ENCODE assay signal across 32 mouse cellular contexts in genomic region chr11:120600716-120601115, GRCm38 (mm10). TPM values are rescaled to one million over a fixed set of nuclear protein-coding genes. Genes with fewer than 3 reads are reported as not detected.
DNase-seq lines count a peak whose midpoint lies in the region; ATAC-seq and TF ChIP-seq lines count a peak whose summit lies in the region.
"Had no signal": no experiment of that assay in that cellular context is flagged by ENCODE, and none has a peak within 500 bp of the region (broad histone marks: within the 10 kb centered on the region; RNA-seq: fewer than 3 reads in every experiment).

No protein-coding gene starts in this region.

- no peak for TF ChIP-seq CTCF in cerebellum, adult 2 months (IDR thresholded peaks at IDR 0.05; ENCODE audit: borderline replicate concordance, insufficient read depth, low read depth, low read length)
- TF ChIP-seq CTCF in lung, postnatal 0 days (IDR thresholded peaks at IDR 0.05) = no peak

- no peak for TF ChIP-seq POLR2A in cerebellum, adult 2 months (IDR thresholded peaks at IDR 0.05; ENCODE audit: borderline replicate concordance, insufficient read depth, low read length)

- DNase-seq in kidney, adult 11 months = no peak
- peak; percentile 87 for DNase-seq in thymus, postnatal 0 days (ENCODE audit: low spot score)
- DNase-seq in thymus, postnatal 10 days (ENCODE audit: low spot score in 2 of 2) = no peak
- peak; percentile 72 for DNase-seq in induced T-regulatory cell, adult 2 months (ENCODE audit: low read depth)
- DNase-seq in cerebellum, adult 2 months = no peak
- DNase-seq in lung, postnatal 0 days (ENCODE audit: low spot score) = no peak
- DNase-seq: adrenal gland, adult 8-10 months; cerebellum, adult 9-10 months; cerebellum, postnatal 36 days; embryo, embryonic 11 days; gastrocnemius, adult 2 months; gastrocnemius, postnatal 36 days; heart, adult 18-20 months; heart, postnatal 36 days; kidney, adult 18-20 months; kidney, postnatal 36 days; left cerebral cortex, postnatal 4 days; lung, adult 2 months; lung, postnatal 14 days; midbrain, embryonic 14.5 days; retina, postnatal 1 day; right cerebral cortex, postnatal 14 days had no signal

- WGBS in kidney, embryonic 14.5 days = 95% methylated on average over 3 of the region's 3 CpGs
- WGBS in cerebellum, adult 2 months = 95% methylated on average over 3 of the region's 3 CpGs
- WGBS in lung, postnatal 0 days = 93% methylated on average over 3 of the region's 3 CpGs

- ATAC-seq in kidney, embryonic 14.5 days (ENCODE audit: low FRiP score, low TSS enrichment) = no peak
- ATAC-seq in lung, postnatal 0 days = no peak
- ATAC-seq: forebrain, embryonic 15.5 days had no signal

- peak overlapping the region; percentile 7; the same call in 1 of the 2 replicates for H3K9ac ChIP-seq in kidney, embryonic 14.5 days (ENCODE audit: low read depth, low read length)
- H3K9ac ChIP-seq in lung, postnatal 0 days (replicated peaks; ENCODE audit: low read depth) = no peak overlapping the region
- H3K9ac ChIP-seq: forebrain, embryonic 15.5 days; hindbrain, embryonic 13.5 days; neural tube, embryonic 15.5 days; stomach, embryonic 15.5 days had no signal

- TF ChIP-seq EP300 in lung, postnatal 0 days (IDR thresholded peaks at IDR 0.05) = no peak

- H3K27me3 ChIP-seq in kidney, embryonic 14.5 days (ENCODE audit: control insufficient read depth, insufficient read depth, low read length) = no peaks in the 10 kb centered on the region
- H3K27me3 ChIP-seq in cerebellum, adult 2 months (ENCODE audit: control insufficient read depth, insufficient read depth, low read length) = no peaks in the 10 kb centered on the region
- H3K27me3 ChIP-seq in lung, postnatal 0 days (replicated peaks; ENCODE audit: insufficient read depth, low read length) = no peaks in the 10 kb centered on the region
- H3K27me3 ChIP-seq: embryonic facial prominence, embryonic 13.5 days; forebrain, embryonic 15.5 days; hindbrain, embryonic 13.5 days; neural tube, embryonic 15.5 days; stomach, embryonic 15.5 days had no signal

- H3K4me2 ChIP-seq in kidney, embryonic 14.5 days (replicated peaks; ENCODE audit: low read depth, low read length) = no peak overlapping the region
- no peak overlapping the region for H3K4me2 ChIP-seq in lung, postnatal 0 days (replicated peaks; ENCODE audit: low read depth, low read length)
- H3K4me2 ChIP-seq: embryonic facial prominence, embryonic 13.5 days; forebrain, embryonic 15.5 days; heart, embryonic 11.5 days; hindbrain, embryonic 13.5 days; neural tube, embryonic 15.5 days; stomach, embryonic 15.5 days had no signal

- H3K4me1 ChIP-seq in kidney, embryonic 14.5 days (ENCODE audit: control insufficient read depth, insufficient read depth, low read length) = peaks cover 22% of the 10 kb centered on the region
- peaks cover 12% of the 10 kb centered on the region for H3K4me1 ChIP-seq in cerebellum, adult 2 months (ENCODE audit: control insufficient read depth, insufficient read depth, low read length)
- H3K4me1 ChIP-seq in lung, postnatal 0 days (ENCODE audit: insufficient read depth, low read depth, low read length) = peaks cover 12% of the 10 kb centered on the region; the same call in 1 of the 2 replicates

- H3K4me3 ChIP-seq in kidney, embryonic 14.5 days (ENCODE audit: low read length) = no peak overlapping the region
- H3K4me3 ChIP-seq in cerebellum, adult 2 months (replicated peaks; ENCODE audit: insufficient read depth, low read depth, low read length) = no peak overlapping the region
- H3K4me3 ChIP-seq in lung, postnatal 0 days (ENCODE audit: low read depth, low read length) = no peak overlapping the region
- H3K4me3 ChIP-seq: embryonic facial prominence, embryonic 13.5 days; forebrain, embryonic 10.5 days; forebrain, embryonic 15.5 days; gastrocnemius, adult 2 months; hindbrain, embryonic 13.5 days; layer of hippocampus, adult 2 months; neural tube, embryonic 15.5 days; stomach, embryonic 15.5 days had no signal

- no peaks in the 10 kb centered on the region for H3K9me3 ChIP-seq in kidney, embryonic 14.5 days (ENCODE audit: control insufficient read depth, low read length)
- no peaks in the 10 kb centered on the region for H3K9me3 ChIP-seq in lung, postnatal 0 days (ENCODE audit: low read length)
- H3K9me3 ChIP-seq: embryonic facial prominence, embryonic 13.5 days; forebrain, embryonic 10.5 days; forebrain, embryonic 15.5 days; hindbrain, embryonic 13.5 days; neural tube, embryonic 15.5 days; stomach, embryonic 15.5 days had no signal

- H3K36me3 ChIP-seq in kidney, embryonic 14.5 days (ENCODE audit: control insufficient read depth, insufficient read depth, low read length) = peaks cover 61% of the 10 kb centered on the region
- H3K36me3 ChIP-seq in lung, postnatal 0 days (ENCODE audit: insufficient read depth, low read length) = 0 out of 2 replicates have a peak, but pooled peaks cover 7% of the 10 kb centered on the region

- H3K27ac ChIP-seq in kidney, embryonic 14.5 days (ENCODE audit: low read depth, low read length) = no peak overlapping the region
- no peak overlapping the region for H3K27ac ChIP-seq in cerebellum, adult 2 months (ENCODE audit: insufficient read depth, low read length)
- no peak overlapping the region for H3K27ac ChIP-seq in lung, postnatal 0 days (ENCODE audit: low read length)
- H3K27ac ChIP-seq: embryonic facial prominence, embryonic 13.5 days; forebrain, embryonic 10.5 days; forebrain, embryonic 15.5 days; gastrocnemius, adult 2 months; hindbrain, embryonic 13.5 days; layer of hippocampus, adult 2 months; neural tube, embryonic 15.5 days; stomach, embryonic 15.5 days had no signal

RNA-seq across cellular contexts. Expression of gene Anapc11, which starts 2.5 kb away (rescaled TPM):
- 212 and 242 TPM in 2 replicates for polyA plus RNA-seq in kidney, embryonic 14.5 days (2014; fragmentation: Nextera tagmentation; extraction: Ambion mirVana)
- polyA plus RNA-seq in thymus, postnatal 0 days (2015; fragmentation: Nextera tagmentation; extraction: Ambion mirVana) = 158 and 179 TPM in 2 replicates
- 168 and 178 TPM in 2 replicates for polyA plus RNA-seq in cerebellum, adult 2 months (2012; rRNA removed)
- 138 and 151 TPM in 2 replicates for polyA plus RNA-seq in lung, postnatal 0 days (2015; fragmentation: Nextera tagmentation; extraction: Ambion mirVana)

RNA-seq across cellular contexts. Expression of gene Alyref, which starts 2.6 kb away (rescaled TPM):
- polyA plus RNA-seq in kidney, embryonic 14.5 days (2014; fragmentation: Nextera tagmentation; extraction: Ambion mirVana) = 594 and 799 TPM in 2 replicates
- polyA plus RNA-seq in thymus, postnatal 0 days (2015; fragmentation: Nextera tagmentation; extraction: Ambion mirVana) = 571 and 587 TPM in 2 replicates
- 42.6 and 51.8 TPM in 2 replicates for polyA plus RNA-seq in cerebellum, adult 2 months (2012; rRNA removed)
- 149 and 150 TPM in 2 replicates for polyA plus RNA-seq in lung, postnatal 0 days (2015; fragmentation: Nextera tagmentation; extraction: Ambion mirVana)

RNA-seq across cellular contexts. Expression of gene Npb, which starts 7.6 kb away (rescaled TPM):
- 14.8 and 19.5 TPM in 2 replicates for polyA plus RNA-seq in kidney, embryonic 14.5 days (2014; fragmentation: Nextera tagmentation; extraction: Ambion mirVana)
- 1.6 and 2.1 TPM in 2 replicates for polyA plus RNA-seq in thymus, postnatal 0 days (2015; fragmentation: Nextera tagmentation; extraction: Ambion mirVana)
- 4.7 and 5.6 TPM in 2 replicates for polyA plus RNA-seq in cerebellum, adult 2 months (2012; rRNA removed)
- polyA plus RNA-seq in lung, postnatal 0 days (2015; fragmentation: Nextera tagmentation; extraction: Ambion mirVana) = 2.5 and 2.9 TPM in 2 replicates
- polyA plus RNA-seq: C2C12; forebrain, embryonic 10.5 days had no signal

RNA-seq across cellular contexts. Expression of gene Pcyt2, which starts 17.0 kb away (rescaled TPM):
- polyA plus RNA-seq in kidney, embryonic 14.5 days (2014; fragmentation: Nextera tagmentation; extraction: Ambion mirVana) = 82.7 and 83.5 TPM in 2 replicates
- 113 and 114 TPM in 2 replicates for polyA plus RNA-seq in thymus, postnatal 0 days (2015; fragmentation: Nextera tagmentation; extraction: Ambion mirVana)
- polyA plus RNA-seq in cerebellum, adult 2 months (2012; rRNA removed) = 401 and 403 TPM in 2 replicates
- polyA plus RNA-seq in lung, postnatal 0 days (2015; fragmentation: Nextera tagmentation; extraction: Ambion mirVana) = 93.9 and 102 TPM in 2 replicates

RNA-seq across cellular contexts. Expression of gene Arhgdia, which starts 19.3 kb away (rescaled TPM):
- 454 and 612 TPM in 2 replicates for polyA plus RNA-seq in kidney, embryonic 14.5 days (2014; fragmentation: Nextera tagmentation; extraction: Ambion mirVana)
- polyA plus RNA-seq in thymus, postnatal 0 days (2015; fragmentation: Nextera tagmentation; extraction: Ambion mirVana) = 553 and 615 TPM in 2 replicates
- polyA plus RNA-seq in cerebellum, adult 2 months (2012; rRNA removed) = 288 and 305 TPM in 2 replicates
- polyA plus RNA-seq in lung, postnatal 0 days (2015; fragmentation: Nextera tagmentation; extraction: Ambion mirVana) = 512 TPM in 2 replicates

Comparison
In these comparisons a context has a peak if more than half of its experiments do, and no peak if none do; other contexts are left out.
1. DNase-seq: peak in thymus, postnatal 0 days (single experiment) and induced T-regulatory cell, adult 2 months (single experiment); none in kidney, adult 11 months (single experiment), thymus, postnatal 10 days (0 of 2), cerebellum, adult 2 months (0 of 2) and lung, postnatal 0 days (single experiment).